Mouse (Mus musculus): ENCODE measurements around the gene Smdt1. TPM values are rescaled to one million over a fixed set of nuclear protein-coding genes. Genes with fewer than 3 reads are reported as not detected.

The Smdt1 gene
- polyA plus RNA-seq, 1 experiment: 665 TPM

DNA sequence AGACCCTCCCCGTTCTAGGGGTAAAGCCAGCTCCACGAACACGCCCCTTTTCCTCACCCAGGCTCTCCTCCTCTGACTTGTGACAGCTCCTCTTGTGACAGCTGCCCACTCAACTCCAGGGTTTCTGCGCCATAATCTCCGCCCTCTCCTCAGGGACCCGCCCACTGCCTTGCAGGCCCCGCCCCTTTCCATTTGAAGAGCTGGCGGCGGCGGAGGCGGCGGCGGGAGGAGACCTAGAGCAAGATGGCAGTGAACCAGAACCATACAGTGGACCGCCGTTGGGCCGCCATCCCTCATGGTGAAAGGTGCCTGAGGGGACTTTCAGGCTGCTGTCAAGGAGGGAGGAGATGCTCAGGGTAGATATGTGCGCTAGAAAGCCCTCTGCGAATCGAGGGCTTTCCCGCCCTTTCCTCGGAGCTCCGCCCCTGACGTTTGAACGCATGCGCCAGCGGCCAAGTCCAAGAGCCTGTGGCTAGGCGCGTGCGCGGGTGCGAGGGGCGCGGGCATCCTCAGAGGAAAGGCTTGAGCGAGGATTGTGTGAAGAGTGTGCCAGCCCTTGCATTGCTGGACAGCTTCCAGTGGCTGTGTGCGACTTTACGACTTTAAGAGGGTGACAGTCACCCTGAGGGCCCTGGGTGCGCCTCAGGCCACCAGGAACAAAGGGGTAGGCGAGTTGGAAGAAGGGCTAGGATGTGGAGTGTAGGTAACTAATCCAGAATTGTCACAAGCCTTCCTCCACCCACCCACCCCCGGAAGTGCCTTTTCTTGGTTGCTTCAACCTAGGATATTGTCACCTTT lies 39.8 kb upstream of the Smdt1 start, which contains the start of gene Wbp2nl:
Wbp2nl (plus strand) TSS at position 191 of the 798 bp plus-strand sequence.
- H3K4me2 ChIP-seq (ENCODE audit: low read depth): no peak within 1 kb of the TSS
- H3ac ChIP-seq (ENCODE audit: control insufficient read depth, insufficient read length): no peak within 1 kb of the TSS
- no peaks in the 10 kb centered on the region for H3K36me3 ChIP-seq (ENCODE audit: control insufficient read depth, insufficient read depth)
- TF ChIP-seq USF1 (IDR thresholded peaks at IDR 0.05; ENCODE audit: low read depth): no peak
- TF ChIP-seq MAX (IDR thresholded peaks at IDR 0.05; ENCODE audit: low read depth): no peak
- no peak for TF ChIP-seq TCF3 (IDR thresholded peaks at IDR 0.05; ENCODE audit: insufficient read length, low read depth)
- TF ChIP-seq POLR2AphosphoS2 (IDR thresholded peaks at IDR 0.05; ENCODE audit: insufficient read length, low read depth): no peak
- TF ChIP-seq MYOG (IDR thresholded peaks at IDR 0.05; ENCODE audit: control insufficient read depth in 1 of 3, insufficient read depth in 1 of 3, insufficient read length in 2 of 3, low read depth in 2 of 3): no peak
- no peak within 1 kb of the TSS for H3K4me3 ChIP-seq
- no peaks in the 10 kb centered on the region for H3K79me2 ChIP-seq (ENCODE audit: control insufficient read depth, insufficient read depth)
- peaks cover 34% of the 10 kb centered on the region for H3K27me3 ChIP-seq (ENCODE audit: control insufficient read depth, insufficient read depth, insufficient read length)

DNA sequence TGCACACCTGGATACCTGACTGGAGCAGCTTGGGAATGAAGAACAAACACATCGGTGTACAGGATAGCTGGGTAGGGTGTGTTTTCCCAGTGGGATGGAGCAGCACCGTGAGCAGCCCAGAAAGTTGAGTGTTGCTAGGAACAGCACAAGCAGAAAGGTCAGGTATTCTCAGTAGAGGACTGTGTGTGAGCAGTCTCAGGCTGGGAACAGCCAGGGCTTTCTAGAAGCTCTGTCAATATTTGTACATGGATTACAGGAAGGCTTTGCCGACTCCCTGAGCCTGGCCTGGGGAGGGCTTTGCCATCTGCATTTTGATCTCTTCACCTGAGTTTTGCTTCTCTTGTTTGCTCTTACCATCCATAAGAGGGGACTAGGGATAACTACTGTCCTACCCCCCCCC lies 31.7 kb upstream of the Smdt1 start:
- Histone ChIP-seq H3K4me3 (no peak overlapping the region), H3K79me2 (ENCODE audit: control insufficient read depth, insufficient read depth) (no peaks in the 10 kb centered on the region), H3ac (ENCODE audit: control insufficient read depth, insufficient read length) (no peak overlapping the region), H3K27me3 (ENCODE audit: control insufficient read depth, insufficient read depth, insufficient read length) (peaks cover 63% of the 10 kb centered on the region), H3K4me2 (ENCODE audit: low read depth) (no peak overlapping the region), H3K36me3 (ENCODE audit: control insufficient read depth, insufficient read depth) (no peaks in the 10 kb centered on the region)
- TF ChIP-seq SRF (IDR thresholded peaks at IDR 0.05; ENCODE audit: control insufficient read depth, insufficient read length, low read depth) (no peak), POLR2AphosphoS2 (IDR thresholded peaks at IDR 0.05; ENCODE audit: insufficient read length, low read depth) (no peak), USF1 (IDR thresholded peaks at IDR 0.05; ENCODE audit: low read depth) (no peak), CEBPB (IDR thresholded peaks at IDR 0.05; ENCODE audit: insufficient read depth, poor library complexity, severe bottlenecking) (no peak), TCF3 (IDR thresholded peaks at IDR 0.05; ENCODE audit: insufficient read length, low read depth) (no peak), MAX (IDR thresholded peaks at IDR 0.05; ENCODE audit: low read depth) (no peak)

DNA sequence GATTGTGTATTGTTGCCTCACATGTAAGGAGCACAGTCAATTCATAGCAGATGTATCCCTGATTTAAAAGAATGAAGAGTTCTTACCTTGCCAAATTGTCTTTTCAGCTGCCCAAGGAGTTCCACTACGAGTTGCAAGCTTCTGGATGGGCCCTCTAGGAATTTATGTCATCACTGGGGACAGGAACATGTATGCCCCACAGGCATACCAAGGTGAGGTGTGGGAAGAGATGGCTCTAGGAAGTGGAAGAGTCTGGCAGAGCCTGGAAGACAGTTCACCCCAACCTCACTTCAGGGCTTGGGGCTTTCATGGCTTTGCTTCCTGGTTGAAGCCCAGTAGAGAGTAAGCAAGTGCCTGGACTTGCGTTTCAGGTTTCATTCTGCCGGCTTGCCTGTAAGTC lies 30.3 kb upstream of the Smdt1 start:
- no peak overlapping the region for H3K4me2 ChIP-seq (ENCODE audit: low read depth)
- H3ac ChIP-seq (ENCODE audit: control insufficient read depth, insufficient read length): no peak overlapping the region
- no peak overlapping the region for H3K4me3 ChIP-seq
- H3K27me3 ChIP-seq (ENCODE audit: control insufficient read depth, insufficient read depth, insufficient read length): peaks cover 70% of the 10 kb centered on the region
- H3K36me3 ChIP-seq (ENCODE audit: control insufficient read depth, insufficient read depth): no peaks in the 10 kb centered on the region
- no peaks in the 10 kb centered on the region for H3K79me2 ChIP-seq (ENCODE audit: control insufficient read depth, insufficient read depth)
- no peak for TF ChIP-seq POLR2A (IDR thresholded peaks at IDR 0.05; ENCODE audit: insufficient read length, low read depth)
- no peak for TF ChIP-seq USF1 (IDR thresholded peaks at IDR 0.05; ENCODE audit: low read depth)
- TF ChIP-seq E2F4 (IDR thresholded peaks at IDR 0.05; ENCODE audit: insufficient read depth): no peak
- no peak for TF ChIP-seq CEBPB (IDR thresholded peaks at IDR 0.05; ENCODE audit: insufficient read depth, poor library complexity, severe bottlenecking)
- no peak for TF ChIP-seq TCF12 (IDR thresholded peaks at IDR 0.05; ENCODE audit: insufficient read depth, poor library complexity, severe bottlenecking)
- no peak for TF ChIP-seq POLR2AphosphoS2 (IDR thresholded peaks at IDR 0.05; ENCODE audit: insufficient read length, low read depth)
- no peak for TF ChIP-seq MAX (IDR thresholded peaks at IDR 0.05; ENCODE audit: low read depth)
- TF ChIP-seq MYOD1 (IDR thresholded peaks at IDR 0.05; ENCODE audit: control insufficient read depth in 1 of 3, insufficient read length in 2 of 3, low read depth in 2 of 3): no peak
- no peak for TF ChIP-seq MYOG (IDR thresholded peaks at IDR 0.05; ENCODE audit: control insufficient read depth in 1 of 3, insufficient read depth in 1 of 3, insufficient read length in 2 of 3, low read depth in 2 of 3)
- TF ChIP-seq REST (IDR thresholded peaks at IDR 0.05; ENCODE audit: insufficient read depth, insufficient read length): no peak
- TF ChIP-seq TCF3 (IDR thresholded peaks at IDR 0.05; ENCODE audit: insufficient read length, low read depth): no peak
- no peak for TF ChIP-seq SRF (IDR thresholded peaks at IDR 0.05; ENCODE audit: control insufficient read depth, insufficient read length, low read depth)

DNA sequence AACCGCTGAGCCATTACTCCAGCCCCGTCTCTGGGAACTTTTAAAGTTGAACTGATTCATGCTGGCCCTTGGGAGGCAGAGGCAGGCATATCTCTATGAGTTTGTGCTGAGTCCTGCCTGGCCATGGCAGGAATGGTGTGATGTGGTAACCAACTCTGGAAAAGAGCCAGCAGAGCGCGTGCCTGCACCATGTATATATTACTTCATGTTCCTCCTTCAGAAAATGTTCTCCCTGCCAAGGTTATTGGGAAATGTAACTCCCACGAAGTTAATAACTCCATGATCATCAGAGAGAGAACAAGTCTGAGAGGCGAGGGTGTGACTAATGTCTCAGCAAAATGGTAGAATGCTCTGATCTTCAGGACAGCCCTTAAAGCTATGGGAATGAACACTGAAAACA lies 20.9 kb upstream of the Smdt1 start:
- H3K79me2 ChIP-seq (ENCODE audit: control insufficient read depth, insufficient read depth): no peaks in the 10 kb centered on the region
- no peak overlapping the region for H3K4me3 ChIP-seq
- no peak overlapping the region for H3ac ChIP-seq (ENCODE audit: control insufficient read depth, insufficient read length)
- no peaks in the 10 kb centered on the region for H3K36me3 ChIP-seq (ENCODE audit: control insufficient read depth, insufficient read depth)
- no peak for TF ChIP-seq TCF12 (IDR thresholded peaks at IDR 0.05; ENCODE audit: insufficient read depth, poor library complexity, severe bottlenecking)
- no peak for TF ChIP-seq POLR2AphosphoS2 (IDR thresholded peaks at IDR 0.05; ENCODE audit: insufficient read length, low read depth)
- TF ChIP-seq USF1 (IDR thresholded peaks at IDR 0.05; ENCODE audit: low read depth): no peak
- TF ChIP-seq REST (IDR thresholded peaks at IDR 0.05; ENCODE audit: insufficient read depth, insufficient read length): no peak
- no peak for TF ChIP-seq MYOG (IDR thresholded peaks at IDR 0.05; ENCODE audit: control insufficient read depth in 1 of 3, insufficient read depth in 1 of 3, insufficient read length in 2 of 3, low read depth in 2 of 3)
- TF ChIP-seq MAX (IDR thresholded peaks at IDR 0.05; ENCODE audit: low read depth): no peak
- TF ChIP-seq CEBPB (IDR thresholded peaks at IDR 0.05; ENCODE audit: insufficient read depth, poor library complexity, severe bottlenecking): no peak
- TF ChIP-seq SRF (IDR thresholded peaks at IDR 0.05; ENCODE audit: control insufficient read depth, insufficient read length, low read depth): no peak
- no peak for TF ChIP-seq TCF3 (IDR thresholded peaks at IDR 0.05; ENCODE audit: insufficient read length, low read depth)
- TF ChIP-seq POLR2A (IDR thresholded peaks at IDR 0.05; ENCODE audit: insufficient read length, low read depth): no peak
- TF ChIP-seq E2F4 (IDR thresholded peaks at IDR 0.05; ENCODE audit: insufficient read depth): no peak
- H3K4me2 ChIP-seq (ENCODE audit: low read depth): no peak overlapping the region
- peaks cover 27% of the 10 kb centered on the region for H3K27me3 ChIP-seq (ENCODE audit: control insufficient read depth, insufficient read depth, insufficient read length)

DNA sequence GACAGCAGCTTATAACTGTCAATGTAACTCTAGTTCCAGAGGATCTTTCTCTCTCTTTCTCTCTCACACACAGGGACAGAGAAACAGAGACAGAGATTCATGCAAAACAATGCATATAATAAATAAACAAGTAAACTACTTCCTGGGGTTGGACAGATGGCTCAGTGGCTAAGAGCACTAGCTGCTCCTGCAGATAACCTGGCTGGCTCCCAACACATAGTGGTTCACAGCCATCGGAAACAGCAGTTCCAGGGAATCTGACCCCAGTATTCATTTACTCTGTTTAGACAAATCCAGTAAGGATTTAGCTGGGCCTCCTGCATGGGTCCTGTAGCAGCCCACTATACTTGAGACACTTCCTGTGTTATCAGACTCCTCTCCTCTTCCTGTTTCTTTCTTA lies 19.1 kb upstream of the Smdt1 start:
- H3K27me3 ChIP-seq (ENCODE audit: control insufficient read depth, insufficient read depth, insufficient read length): peaks cover 10% of the 10 kb centered on the region
- H3K79me2 ChIP-seq (ENCODE audit: control insufficient read depth, insufficient read depth): no peaks in the 10 kb centered on the region
- no peak overlapping the region for H3K4me2 ChIP-seq (ENCODE audit: low read depth)
- TF ChIP-seq MYOD1 (IDR thresholded peaks at IDR 0.05; ENCODE audit: control insufficient read depth in 1 of 3, insufficient read length in 2 of 3, low read depth in 2 of 3): no peak
- no peak for TF ChIP-seq POLR2AphosphoS2 (IDR thresholded peaks at IDR 0.05; ENCODE audit: insufficient read length, low read depth)
- no peak for TF ChIP-seq MAX (IDR thresholded peaks at IDR 0.05; ENCODE audit: low read depth)
- TF ChIP-seq SRF (IDR thresholded peaks at IDR 0.05; ENCODE audit: control insufficient read depth, insufficient read length, low read depth): no peak
- TF ChIP-seq E2F4 (IDR thresholded peaks at IDR 0.05; ENCODE audit: insufficient read depth): no peak
- no peak for TF ChIP-seq TCF12 (IDR thresholded peaks at IDR 0.05; ENCODE audit: insufficient read depth, poor library complexity, severe bottlenecking)
- no peak for TF ChIP-seq REST (IDR thresholded peaks at IDR 0.05; ENCODE audit: insufficient read depth, insufficient read length)
- no peak for TF ChIP-seq CEBPB (IDR thresholded peaks at IDR 0.05; ENCODE audit: insufficient read depth, poor library complexity, severe bottlenecking)
- no peak for TF ChIP-seq USF1 (IDR thresholded peaks at IDR 0.05; ENCODE audit: low read depth)
- no peak for TF ChIP-seq TCF3 (IDR thresholded peaks at IDR 0.05; ENCODE audit: insufficient read length, low read depth)
- TF ChIP-seq POLR2A (IDR thresholded peaks at IDR 0.05; ENCODE audit: insufficient read length, low read depth): no peak
- TF ChIP-seq MYOG (IDR thresholded peaks at IDR 0.05; ENCODE audit: control insufficient read depth in 1 of 3, insufficient read depth in 1 of 3, insufficient read length in 2 of 3, low read depth in 2 of 3): no peak
- H3K36me3 ChIP-seq (ENCODE audit: control insufficient read depth, insufficient read depth): no peaks in the 10 kb centered on the region
- H3ac ChIP-seq (ENCODE audit: control insufficient read depth, insufficient read length): no peak overlapping the region
- H3K4me3 ChIP-seq: no peak overlapping the region

All from myocyte (in vitro differentiated cells).